Mouse (Mus musculus): ENCODE measurements around the gene Clk4. TPM values are rescaled to one million over a fixed set of nuclear protein-coding genes. Genes with fewer than 3 reads are reported as not detected.
A peak's percentile ranks its signal among the peaks of the same experiment; 100 is the strongest.

The Clk4 gene
- polyA plus RNA-seq, 1 experiment = 12.5 TPM

GRCm38 (mm10) chr11:51315991-51316810 is 54.7 kb downstream of the Clk4 start:
- Histone ChIP-seq H3K79me3 (ENCODE audit: low read depth) (no peaks in the 10 kb centered on the region), H3K27me3 (ENCODE audit: control insufficient read depth, insufficient read depth, insufficient read length) (no peaks in the 10 kb centered on the region), H3K79me2 (ENCODE audit: control insufficient read depth, insufficient read depth) (no peaks in the 10 kb centered on the region), H3K36me3 (ENCODE audit: control insufficient read depth, insufficient read depth) (no peaks in the 10 kb centered on the region), H3K4me3 (ENCODE audit: insufficient read depth, poor library complexity, severe bottlenecking) (no peak overlapping the region), H3ac (ENCODE audit: control insufficient read depth, insufficient read length, low read depth) (no peak overlapping the region)
- TF ChIP-seq CEBPB (IDR thresholded peaks at IDR 0.05; ENCODE audit: low read depth) (no peak), MAX (IDR thresholded peaks at IDR 0.05) (no peak), MYOG (IDR thresholded peaks at IDR 0.05; ENCODE audit: control insufficient read depth, extremely low read depth, insufficient read length) (no peak), USF1 (IDR thresholded peaks at IDR 0.05; ENCODE audit: low read depth) (no peak), MYOD1 (IDR thresholded peaks at IDR 0.05; ENCODE audit: control insufficient read depth, insufficient read length, low read depth) (no peak), CTCF (IDR thresholded peaks at IDR 0.05; ENCODE audit: control insufficient read depth, insufficient read depth, insufficient read length) (no peak), FOSL1 (IDR thresholded peaks at IDR 0.05; ENCODE audit: insufficient read depth, low read length, poor library complexity, severe bottlenecking) (no peak)

GRCm38 (mm10) chr11:51320609-51321008 is 59.1 kb downstream of the Clk4 start:
- no peak overlapping the region for H3K4me3 ChIP-seq (ENCODE audit: insufficient read depth, poor library complexity, severe bottlenecking)
- H3ac ChIP-seq (ENCODE audit: control insufficient read depth, insufficient read length, low read depth) = no peak overlapping the region
- no peaks in the 10 kb centered on the region for H3K79me3 ChIP-seq (ENCODE audit: low read depth)
- no peak for TF ChIP-seq MAX (IDR thresholded peaks at IDR 0.05)
- no peak for TF ChIP-seq CEBPB (IDR thresholded peaks at IDR 0.05; ENCODE audit: low read depth)
- TF ChIP-seq MYOG (IDR thresholded peaks at IDR 0.05; ENCODE audit: control insufficient read depth, extremely low read depth, insufficient read length) = no peak
- TF ChIP-seq MYOD1 (IDR thresholded peaks at IDR 0.05; ENCODE audit: control insufficient read depth, insufficient read length, low read depth) = no peak
- no peak for TF ChIP-seq FOSL1 (IDR thresholded peaks at IDR 0.05; ENCODE audit: insufficient read depth, low read length, poor library complexity, severe bottlenecking)
- TF ChIP-seq CTCF (IDR thresholded peaks at IDR 0.05; ENCODE audit: control insufficient read depth, insufficient read depth, insufficient read length) = no peak
- TF ChIP-seq USF1 (IDR thresholded peaks at IDR 0.05; ENCODE audit: low read depth) = no peak
- H3K79me2 ChIP-seq (ENCODE audit: control insufficient read depth, insufficient read depth) = no peaks in the 10 kb centered on the region
- H3K36me3 ChIP-seq (ENCODE audit: control insufficient read depth, insufficient read depth) = no peaks in the 10 kb centered on the region
- peaks cover 3% of the 10 kb centered on the region for H3K27me3 ChIP-seq (ENCODE audit: control insufficient read depth, insufficient read depth, insufficient read length)

GRCm38 (mm10) chr11:51326908-51327307 is 65.4 kb downstream of the Clk4 start:
- Histone ChIP-seq H3K4me3 (ENCODE audit: insufficient read depth, poor library complexity, severe bottlenecking) (no peak overlapping the region), H3ac (ENCODE audit: control insufficient read depth, insufficient read length, low read depth) (no peak overlapping the region), H3K79me2 (ENCODE audit: control insufficient read depth, insufficient read depth) (no peaks in the 10 kb centered on the region), H3K36me3 (ENCODE audit: control insufficient read depth, insufficient read depth) (no peaks in the 10 kb centered on the region), H3K27me3 (ENCODE audit: control insufficient read depth, insufficient read depth, insufficient read length) (peaks cover 3% of the 10 kb centered on the region), H3K79me3 (ENCODE audit: low read depth) (no peaks in the 10 kb centered on the region)
- TF ChIP-seq MAX (IDR thresholded peaks at IDR 0.05) (no peak), CTCF (IDR thresholded peaks at IDR 0.05; ENCODE audit: control insufficient read depth, insufficient read depth, insufficient read length) (no peak), CEBPB (IDR thresholded peaks at IDR 0.05; ENCODE audit: low read depth) (no peak), MYOD1 (IDR thresholded peaks at IDR 0.05; ENCODE audit: control insufficient read depth, insufficient read length, low read depth) (no peak), USF1 (IDR thresholded peaks at IDR 0.05; ENCODE audit: low read depth) (no peak), MYOG (IDR thresholded peaks at IDR 0.05; ENCODE audit: control insufficient read depth, extremely low read depth, insufficient read length) (no peak), FOSL1 (IDR thresholded peaks at IDR 0.05; ENCODE audit: insufficient read depth, low read length, poor library complexity, severe bottlenecking) (no peak)

- Histone ChIP-seq H3K27me3 (ENCODE audit: control insufficient read depth, insufficient read depth, insufficient read length) (no peaks in the 10 kb centered on the region), H3K79me2 (ENCODE audit: control insufficient read depth, insufficient read depth) (no peaks in the 10 kb centered on the region), H3K79me3 (ENCODE audit: low read depth) (no peaks in the 10 kb centered on the region), H3K4me3 (ENCODE audit: insufficient read depth, poor library complexity, severe bottlenecking) (no peak overlapping the region), H3ac (ENCODE audit: control insufficient read depth, insufficient read length, low read depth) (no peak overlapping the region), H3K36me3 (ENCODE audit: control insufficient read depth, insufficient read depth) (no peaks in the 10 kb centered on the region)
- TF ChIP-seq FOSL1 (IDR thresholded peaks at IDR 0.05; ENCODE audit: insufficient read depth, low read length, poor library complexity, severe bottlenecking) (no peak), CTCF (IDR thresholded peaks at IDR 0.05; ENCODE audit: control insufficient read depth, insufficient read depth, insufficient read length) (no peak), CEBPB (IDR thresholded peaks at IDR 0.05; ENCODE audit: low read depth) (no peak), MYOG (IDR thresholded peaks at IDR 0.05; ENCODE audit: control insufficient read depth, extremely low read depth, insufficient read length) (no peak), MYOD1 (IDR thresholded peaks at IDR 0.05; ENCODE audit: control insufficient read depth, insufficient read length, low read depth) (no peak), MAX (IDR thresholded peaks at IDR 0.05) (no peak), USF1 (IDR thresholded peaks at IDR 0.05; ENCODE audit: low read depth) (no peak)
Observed at GRCm38 (mm10) chr11:51328387-51328942, 66.9 kb downstream of the Clk4 start.

GRCm38 (mm10) chr11:51329837-51330714 is 68.5 kb downstream of the Clk4 start:
- Histone ChIP-seq H3K79me2 (ENCODE audit: control insufficient read depth, insufficient read depth) (no peaks in the 10 kb centered on the region), H3K27me3 (ENCODE audit: control insufficient read depth, insufficient read depth, insufficient read length) (no peaks in the 10 kb centered on the region), H3K36me3 (ENCODE audit: control insufficient read depth, insufficient read depth) (no peaks in the 10 kb centered on the region), H3ac (ENCODE audit: control insufficient read depth, insufficient read length, low read depth) (no peak overlapping the region), H3K79me3 (ENCODE audit: low read depth) (no peaks in the 10 kb centered on the region), H3K4me3 (ENCODE audit: insufficient read depth, poor library complexity, severe bottlenecking) (no peak overlapping the region)
- no peak for TF ChIP-seq MYOD1 (IDR thresholded peaks at IDR 0.05; ENCODE audit: control insufficient read depth, insufficient read length, low read depth)
- TF ChIP-seq CEBPB (IDR thresholded peaks at IDR 0.05; ENCODE audit: low read depth) = no peak
- no peak for TF ChIP-seq CTCF (IDR thresholded peaks at IDR 0.05; ENCODE audit: control insufficient read depth, insufficient read depth, insufficient read length)
- no peak for TF ChIP-seq MAX (IDR thresholded peaks at IDR 0.05)
- peak; percentile 76 for TF ChIP-seq USF1 (IDR thresholded peaks at IDR 0.05; ENCODE audit: low read depth)
- TF ChIP-seq FOSL1 (IDR thresholded peaks at IDR 0.05; ENCODE audit: insufficient read depth, low read length, poor library complexity, severe bottlenecking) = no peak
- no peak for TF ChIP-seq MYOG (IDR thresholded peaks at IDR 0.05; ENCODE audit: control insufficient read depth, extremely low read depth, insufficient read length)

Other genes with a start within 250 kb of the Clk4 start
- gene Olfr54, start 247.5 kb upstream of the Clk4 start, polyA plus RNA-seq (2012; fragmentation: generic; extraction: Trizol) = not detected
- not detected for gene Olfr1375, start 213.6 kb upstream of the Clk4 start, polyA plus RNA-seq (2012; fragmentation: generic; extraction: Trizol)
- gene Zfp354a, start 202.5 kb upstream of the Clk4 start, polyA plus RNA-seq (2012; fragmentation: generic; extraction: Trizol) = 0.88 TPM
- 0.09 TPM for gene Gm12569, start 41.3 kb upstream of the Clk4 start, polyA plus RNA-seq (2012; fragmentation: generic; extraction: Trizol)
- 0.05 TPM for gene BC049762, start 1.3 kb downstream of the Clk4 start, polyA plus RNA-seq (2012; fragmentation: generic; extraction: Trizol)
- 0.43 TPM for gene Col23a1, start 28.2 kb downstream of the Clk4 start, polyA plus RNA-seq (2012; fragmentation: generic; extraction: Trizol)

All from C2C12 (cell line).